Mouse (Mus musculus) kidney, postnatal 0 days (tissue): ENCODE results near the gene Acbd7. TPM values are rescaled to one million over a fixed set of nuclear protein-coding genes. Genes with fewer than 3 reads are reported as not detected.
A peak's percentile ranks its signal among the peaks of the same experiment; 100 is the strongest.

ENCODE experiments used
- ATAC-seq: fragments of 200-750 bp; cut with Nextera tagmentation; replicated peaks from 2 replicates; pipeline ENCODE4 v1.8.0; 2017; ENCODE audit warnings: low read depth, moderate number of reproducible peaks, moderate TSS enrichment, moderate library complexity; ENCODE audit not compliant: low FRiP score
- DNase-seq: peaks from one replicate; pipeline ENCODE4 v3.0.0-alpha.2; 2016; ENCODE audit warnings: low spot score
- H3K27ac ChIP-seq: fragments of 300-500 bp; sonication (generic); 2 replicates; pipeline ENCODE4 v1.5.1; 2014; ENCODE audit warnings: mild to moderate bottlenecking
- H3K27me3 ChIP-seq: fragments of 300-500 bp; sonication (generic); 2 replicates; pipeline ENCODE4 v1.6.1; 2014; ENCODE audit warnings: low read length, mixed read lengths; ENCODE audit not compliant: insufficient read depth
- H3K36me3 ChIP-seq: fragments of 300-500 bp; sonication (generic); 2 replicates; pipeline ENCODE4 v1.6.1; 2014; ENCODE audit warnings: low read length, mixed read lengths; ENCODE audit not compliant: insufficient read depth
- H3K4me1 ChIP-seq: fragments of 300-500 bp; sonication (generic); replicated peaks from 2 replicates; pipeline ENCODE4 v1.6.1; 2014; ENCODE audit warnings: antibody characterized with exemption, low read length, mixed read lengths; ENCODE audit not compliant: insufficient read depth
- H3K4me2 ChIP-seq: fragments of 300-500 bp; sonication (generic); 2 replicates; pipeline ENCODE4 v1.6.1; 2014; ENCODE audit warnings: mild to moderate bottlenecking, low read length, moderate library complexity, mixed read lengths
- H3K4me3 ChIP-seq: fragments of 300-500 bp; sonication (generic); replicated peaks from 2 replicates; pipeline ENCODE4 v1.5.1; 2014; ENCODE audit warnings: low read depth, low read length
- H3K9ac ChIP-seq: fragments of 300-500 bp; sonication (generic); 2 replicates; pipeline ENCODE4 v1.6.1; 2014; ENCODE audit warnings: low read depth, low read length
- H3K9me3 ChIP-seq: fragments of 300-500 bp; sonication (generic); replicated peaks from 2 replicates; pipeline ENCODE4 v1.6.1; 2016; ENCODE audit warnings: low read length, inconsistent platforms, mixed read lengths
- CTCF ChIP-seq: IDR thresholded peaks from 2 replicates; pipeline ENCODE4 v1.5.1; 2016; ENCODE audit warnings: antibody characterized with exemption, low read depth, mild to moderate bottlenecking, moderate library complexity
- WGBS: fragments of 180-500 bp; shearing (Covaris S2); extraction: QIAGEN DNeasy Blood & Tissue Kit; methylation state at CpG from one replicate; pipeline ENCODE4 v1.1.7; 2014; 5-methylcytosine and 5-hydroxymethylcytosine counted together
- polyA plus RNA-seq: library from polyadenylated mRNA; unstranded; fragments of >200 nt; fragmentation: Nextera tagmentation; extraction: Ambion mirVana; gene quantifications from 2 replicates; pipeline ENCODE4 v1.2.1, GENCODE M21; 2015

Gene Acbd7
- polyA plus RNA-seq = 1.0 and 1.5 TPM in 2 replicates

DNA sequence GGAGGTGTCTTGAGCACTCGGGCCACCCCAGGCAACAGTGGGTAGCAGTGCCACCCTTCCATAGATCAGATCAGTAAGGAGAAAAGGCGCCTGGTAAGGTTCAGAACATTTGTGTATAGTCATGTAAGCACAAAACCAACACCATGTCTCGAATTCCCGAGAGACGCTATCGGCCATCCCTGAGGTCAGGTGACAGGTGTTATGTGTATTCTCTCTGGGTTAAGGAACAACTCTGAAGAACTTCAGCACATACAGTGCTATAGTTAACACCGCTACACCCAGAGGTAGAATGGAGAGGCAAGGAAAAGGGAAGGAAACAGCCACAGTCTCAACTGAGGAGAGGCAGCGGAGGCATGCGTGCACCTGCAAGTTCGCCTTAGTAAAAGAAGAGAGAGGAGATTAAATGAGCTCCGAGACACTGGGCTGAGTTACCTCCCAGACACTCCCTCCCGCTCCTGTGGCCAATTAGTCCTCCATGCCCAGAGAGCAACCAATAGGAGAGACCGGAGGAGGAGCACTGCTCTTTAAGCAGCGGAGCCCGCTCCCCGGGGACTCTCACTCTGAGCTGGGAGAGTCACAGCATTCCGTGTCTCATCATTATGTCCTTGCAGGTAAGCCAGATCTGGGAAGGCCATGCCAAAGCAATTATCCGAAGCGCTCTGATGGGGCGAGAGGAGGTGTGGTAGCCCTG lies at the start of gene Acbd7:
Acbd7 (plus strand) TSS at position 558 of the 691 bp plus-strand sequence.
- Histone ChIP-seq H3K27me3 (0 out of 2 replicates have a peak, but pooled peaks cover 2% of the 10 kb centered on the region), H3K4me1 (no peaks in the 10 kb centered on the region), H3K9ac (peak within 1 kb of the TSS; percentile 43; the same call in 1 of the 2 replicates), H3K36me3 (no peaks in the 10 kb centered on the region), H3K9me3 (no peaks in the 10 kb centered on the region), H3K4me2 (peak within 1 kb of the TSS; percentile 63), H3K27ac (no peak within 1 kb of the TSS), H3K4me3 (peak within 1 kb of the TSS; percentile 31)
- ATAC-seq = 0 out of 2 replicates have a peak, but pooled peaks have one; percentile 21
- WGBS = 4% methylated on average over 20 of the region's 20 CpGs
- DNase-seq = peak; percentile 81
- no peak for TF ChIP-seq CTCF

DNA sequence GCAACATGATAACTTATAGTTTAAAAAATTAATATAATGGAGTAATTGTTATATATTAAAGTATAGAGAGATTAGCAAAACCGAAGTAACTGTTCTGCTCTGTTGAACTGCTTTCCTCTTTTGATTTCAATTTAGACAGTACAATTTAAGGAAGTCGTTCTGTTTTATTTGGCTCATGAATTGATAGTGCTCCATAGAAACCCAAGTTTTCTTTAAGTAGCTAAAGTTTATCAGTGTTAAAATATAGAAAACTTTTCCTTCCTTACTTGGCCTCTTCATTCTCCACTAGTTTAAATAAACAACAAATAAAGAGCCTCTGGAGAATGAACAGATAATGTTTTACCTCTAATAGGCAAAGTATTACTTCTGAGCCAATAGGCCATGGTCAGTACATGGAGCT lies 49.7 kb upstream of the Acbd7 start:
- H3K9me3 ChIP-seq = no peaks in the 10 kb centered on the region
- no peak overlapping the region for H3K9ac ChIP-seq
- DNase-seq (no peak), ATAC-seq (no peak)
- no peaks in the 10 kb centered on the region for H3K27me3 ChIP-seq
- H3K4me2 ChIP-seq = no peak overlapping the region
- 0 out of 2 replicates have a peak, but pooled peaks cover 7% of the 10 kb centered on the region for H3K4me1 ChIP-seq
- H3K27ac ChIP-seq = no peak overlapping the region
- no peaks in the 10 kb centered on the region for H3K36me3 ChIP-seq
- no peak overlapping the region for H3K4me3 ChIP-seq
- 38% methylated on average over 2 of the region's 2 CpGs for WGBS
- TF ChIP-seq CTCF = no peak

DNA sequence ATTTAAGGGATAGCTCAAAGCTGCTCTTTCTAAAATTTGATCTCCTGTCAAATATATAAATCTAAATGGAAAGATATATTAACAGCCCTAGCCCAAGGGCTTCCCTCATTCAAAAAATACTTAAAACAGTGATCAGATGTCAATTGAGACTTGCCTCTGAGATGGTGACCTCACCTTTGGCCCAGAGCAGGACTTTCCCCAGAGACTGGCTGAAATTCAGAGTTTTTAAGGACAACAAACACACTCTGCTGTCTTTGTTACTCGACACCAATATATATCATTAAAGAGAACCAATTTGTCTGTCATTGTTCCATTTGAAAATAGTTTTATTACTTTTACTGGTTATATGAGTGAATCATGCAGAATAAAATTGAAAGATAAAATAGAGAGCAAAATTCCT lies 46.4 kb upstream of the Acbd7 start:
- ATAC-seq = no peak
- no peaks in the 10 kb centered on the region for H3K27me3 ChIP-seq
- no peak overlapping the region for H3K9ac ChIP-seq
- DNase-seq = no peak
- H3K36me3 ChIP-seq = no peaks in the 10 kb centered on the region
- H3K4me1 ChIP-seq = 0 out of 2 replicates have a peak, but pooled peaks cover 2% of the 10 kb centered on the region
- no peak overlapping the region for H3K4me3 ChIP-seq
- no peaks in the 10 kb centered on the region for H3K9me3 ChIP-seq
- no peak for TF ChIP-seq CTCF
- 58% methylated on average over 1 of the region's 1 CpGs for WGBS
- no peak overlapping the region for H3K4me2 ChIP-seq
- no peak overlapping the region for H3K27ac ChIP-seq

DNA sequence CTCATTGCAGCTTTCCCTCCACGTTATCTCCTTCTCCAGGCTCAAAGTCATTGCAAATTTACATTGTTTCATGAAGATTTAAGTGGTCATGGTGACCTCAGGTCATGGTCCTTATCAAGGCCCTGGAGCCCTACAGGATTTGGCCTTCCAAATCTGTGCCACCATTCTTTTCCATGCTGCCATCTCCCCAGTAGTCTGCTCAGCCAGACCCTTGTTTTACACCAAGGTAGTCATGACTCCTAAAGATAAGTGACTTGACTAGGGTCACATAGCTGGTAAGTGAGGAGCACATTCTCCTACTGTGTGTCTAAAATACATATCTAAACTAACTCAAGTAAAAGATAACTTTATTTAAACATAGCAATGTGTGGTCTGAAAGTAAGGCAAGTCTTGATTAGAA lies 43.8 kb upstream of the Acbd7 start:
- no peak overlapping the region for H3K4me2 ChIP-seq
- H3K27me3 ChIP-seq = no peaks in the 10 kb centered on the region
- DNase-seq (no peak), ATAC-seq (no peak)
- H3K36me3 ChIP-seq = no peaks in the 10 kb centered on the region
- H3K4me3 ChIP-seq = no peak overlapping the region
- H3K27ac ChIP-seq = no peak overlapping the region
- 78% methylated on average over 1 of the region's 1 CpGs for WGBS
- no peaks in the 10 kb centered on the region for H3K4me1 ChIP-seq
- H3K9me3 ChIP-seq = no peaks in the 10 kb centered on the region
- TF ChIP-seq CTCF = no peak
- no peak overlapping the region for H3K9ac ChIP-seq

DNA sequence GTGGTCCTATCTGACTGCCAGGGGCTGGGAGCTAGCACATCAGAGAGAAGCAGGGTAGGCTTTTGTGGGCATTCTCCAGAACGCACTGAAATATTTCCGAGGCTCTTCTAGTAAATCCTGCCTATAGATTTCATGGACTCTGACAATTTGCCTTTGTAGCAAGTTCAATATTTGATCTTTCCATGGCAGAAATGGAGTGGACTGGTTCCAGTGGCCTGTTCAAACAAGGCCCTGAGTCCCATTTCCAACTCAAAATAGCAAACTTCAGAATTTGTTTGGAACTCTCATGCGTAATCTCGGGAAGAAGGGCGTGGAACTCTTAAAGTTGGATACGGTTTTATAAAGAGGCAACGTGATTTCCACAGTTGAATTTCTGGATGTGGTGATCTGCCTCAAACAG lies 40.1 kb upstream of the Acbd7 start:
- ATAC-seq = no peak
- H3K36me3 ChIP-seq = no peaks in the 10 kb centered on the region
- no peak overlapping the region for H3K4me2 ChIP-seq
- WGBS = 90% methylated on average over 7 of the region's 7 CpGs
- no peak overlapping the region for H3K27ac ChIP-seq
- no peaks in the 10 kb centered on the region for H3K4me1 ChIP-seq
- H3K4me3 ChIP-seq = no peak overlapping the region
- no peak for DNase-seq
- H3K9ac ChIP-seq = no peak overlapping the region
- H3K27me3 ChIP-seq = no peaks in the 10 kb centered on the region
- TF ChIP-seq CTCF = no peak
- H3K9me3 ChIP-seq = no peaks in the 10 kb centered on the region

DNA sequence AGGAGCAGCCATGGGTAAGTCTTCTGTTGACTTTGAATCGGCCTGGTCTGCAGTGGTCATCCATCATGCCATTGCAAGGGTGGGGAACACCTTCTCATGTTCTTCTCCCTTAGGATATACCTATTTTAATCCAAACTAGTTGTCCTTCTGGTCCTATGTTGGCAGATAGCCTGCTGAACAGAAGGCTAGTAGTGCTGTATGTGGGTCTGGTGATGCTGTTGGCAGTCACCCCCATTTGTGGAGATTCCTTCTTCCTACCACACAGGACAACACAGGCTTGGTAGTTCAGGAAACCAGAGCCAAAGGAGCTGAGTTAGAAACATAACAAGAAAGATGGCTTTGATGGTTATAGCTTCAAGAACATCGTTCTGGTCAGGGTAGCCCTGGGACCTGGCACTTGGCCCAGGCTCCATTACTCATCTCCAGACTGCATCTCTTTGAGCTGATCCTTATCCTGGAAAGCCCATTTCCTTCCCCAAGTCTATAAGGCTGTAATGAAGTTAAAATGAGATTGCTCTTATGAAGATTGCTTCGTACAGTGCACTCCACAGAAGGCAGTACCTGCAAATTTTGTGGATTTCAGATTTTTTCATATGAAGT lies 30.4 kb upstream of the Acbd7 start:
- H3K4me1 ChIP-seq = 0 out of 2 replicates have a peak, but pooled peaks cover 4% of the 10 kb centered on the region
- no peaks in the 10 kb centered on the region for H3K9me3 ChIP-seq
- DNase-seq (peak; percentile 47), ATAC-seq (no peak)
- no peak overlapping the region for H3K4me3 ChIP-seq
- WGBS = 38% methylated on average over 3 of the region's 3 CpGs
- no peak for TF ChIP-seq CTCF
- no peaks in the 10 kb centered on the region for H3K27me3 ChIP-seq
- peaks cover 11% of the 10 kb centered on the region; the same call in 1 of the 2 replicates for H3K36me3 ChIP-seq
- no peak overlapping the region for H3K9ac ChIP-seq
- H3K27ac ChIP-seq = no peak overlapping the region
- no peak overlapping the region for H3K4me2 ChIP-seq
